Mouse (Mus musculus) cerebellum, adult 9-11 months (tissue): ENCODE measurements around the gene Helz.

Experiments
- DNase-seq: peaks from one replicate; pipeline ENCODE4 v3.0.0; 2022

Helz gene

DNA sequence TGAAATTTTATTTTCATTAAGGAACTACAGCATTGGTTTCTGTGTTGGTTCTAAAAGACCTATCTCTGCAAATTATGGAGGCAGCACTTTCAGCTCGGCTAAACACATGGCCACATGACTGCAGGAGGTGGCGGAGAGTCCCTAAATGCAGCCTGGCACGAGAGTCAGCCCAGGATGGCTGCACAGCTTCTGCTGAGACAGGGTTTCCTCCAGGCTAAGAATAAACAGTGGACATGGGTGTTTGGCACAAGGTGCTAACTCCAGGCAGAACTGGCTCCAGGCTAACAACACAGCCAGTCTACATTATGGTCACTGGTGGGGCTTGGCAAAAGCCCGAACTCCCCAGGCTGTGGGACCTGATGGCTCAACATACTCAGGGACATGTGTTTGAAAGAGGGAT, 183.2 kb downstream of the Helz start:
- DNase-seq: peak; percentile 76

DNA sequence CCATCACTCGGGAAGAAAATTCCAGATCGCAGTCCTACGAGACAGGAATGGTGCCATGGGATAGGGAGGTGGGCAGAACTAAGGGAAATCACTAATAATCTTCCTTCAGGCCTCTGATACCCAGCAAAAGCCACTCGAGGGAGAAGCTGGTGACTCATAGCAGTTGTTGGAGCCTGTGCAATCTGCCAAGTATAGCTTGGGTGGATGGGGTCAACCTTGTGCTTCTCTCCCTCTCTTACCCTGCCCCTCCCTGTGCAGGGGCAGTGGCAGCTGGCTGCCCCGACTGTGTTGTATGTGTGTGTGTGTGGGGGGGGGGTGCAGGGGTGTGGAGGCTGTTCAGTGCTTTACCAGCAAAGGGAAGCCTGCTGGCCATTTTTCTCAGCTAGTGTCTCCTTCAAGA, 183.8 kb downstream of the Helz start:
- no peak for DNase-seq

DNA sequence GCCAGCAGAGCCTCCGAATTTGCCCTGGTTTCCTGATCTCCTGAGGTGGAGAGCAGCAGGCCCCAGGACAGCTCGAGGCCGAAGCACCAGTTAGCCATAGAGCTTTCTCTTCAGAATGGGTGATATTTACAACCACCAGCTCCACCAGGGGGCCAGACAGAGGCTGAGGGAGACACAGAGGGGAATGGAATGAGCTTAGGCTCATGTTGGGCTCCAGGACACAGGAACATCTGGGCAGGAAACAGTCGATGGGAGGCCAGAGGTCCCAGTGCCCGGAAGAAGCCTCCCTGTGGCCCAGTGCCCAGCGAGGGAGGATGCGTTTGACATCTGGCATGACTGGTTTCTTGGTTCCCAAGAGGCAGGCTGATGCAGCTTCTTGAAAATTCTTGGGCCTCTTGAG, 186.4 kb downstream of the Helz start:
- DNase-seq: no peak

DNA sequence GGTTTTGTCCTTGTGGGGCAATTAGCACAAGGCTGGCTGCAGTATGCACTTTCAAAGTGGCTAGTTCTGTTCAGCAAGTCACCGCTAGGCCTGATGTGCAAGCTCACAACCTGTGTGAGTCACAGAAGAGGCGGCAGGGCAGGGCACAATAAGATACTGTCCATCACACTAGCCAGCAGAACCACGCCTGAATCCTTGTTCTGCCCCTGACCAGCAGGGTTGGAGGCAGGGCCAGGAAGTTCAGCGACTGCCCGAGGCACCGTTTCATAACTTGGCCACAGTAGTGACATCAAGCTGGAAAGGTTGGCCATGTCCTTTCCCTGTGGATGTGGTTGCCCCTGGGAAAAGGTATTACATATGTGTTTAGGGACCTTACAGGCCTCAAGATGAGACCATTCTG, 190.2 kb downstream of the Helz start:
- DNase-seq: no peak

DNA sequence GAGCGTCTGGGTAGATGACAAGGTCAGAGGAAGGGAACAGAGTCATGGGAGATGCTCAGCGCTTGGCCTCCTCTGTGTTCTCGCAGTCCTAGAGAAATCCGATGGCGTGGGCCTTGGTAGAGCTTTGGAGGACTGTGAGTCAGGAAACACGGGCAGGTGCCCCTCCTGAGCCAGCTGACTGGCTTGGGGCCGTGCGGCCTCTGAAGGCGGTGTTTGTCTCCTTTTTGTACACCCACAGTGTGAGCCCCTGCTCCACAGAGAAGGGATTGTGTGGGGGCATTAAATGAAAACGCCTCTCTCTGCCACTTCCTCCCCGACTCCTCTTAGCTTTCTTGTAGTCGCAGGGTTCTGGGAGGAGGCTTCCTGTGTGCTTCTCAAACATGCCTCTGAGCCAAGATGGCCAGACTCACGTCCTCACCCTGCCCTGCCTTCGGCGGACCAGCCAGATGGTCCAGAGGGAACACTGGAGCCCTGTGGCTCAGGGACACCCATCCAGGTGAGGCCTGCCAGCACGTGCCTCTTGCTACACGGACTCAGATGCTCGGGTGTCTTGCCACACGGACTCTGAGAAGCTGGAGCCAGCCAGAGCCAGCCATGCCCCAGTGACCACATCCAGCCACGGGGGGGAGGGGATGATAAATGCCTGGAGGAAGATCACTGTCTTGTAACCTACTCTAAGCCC, 190.8 kb downstream of the Helz start:
- DNase-seq: no peak

DNA sequence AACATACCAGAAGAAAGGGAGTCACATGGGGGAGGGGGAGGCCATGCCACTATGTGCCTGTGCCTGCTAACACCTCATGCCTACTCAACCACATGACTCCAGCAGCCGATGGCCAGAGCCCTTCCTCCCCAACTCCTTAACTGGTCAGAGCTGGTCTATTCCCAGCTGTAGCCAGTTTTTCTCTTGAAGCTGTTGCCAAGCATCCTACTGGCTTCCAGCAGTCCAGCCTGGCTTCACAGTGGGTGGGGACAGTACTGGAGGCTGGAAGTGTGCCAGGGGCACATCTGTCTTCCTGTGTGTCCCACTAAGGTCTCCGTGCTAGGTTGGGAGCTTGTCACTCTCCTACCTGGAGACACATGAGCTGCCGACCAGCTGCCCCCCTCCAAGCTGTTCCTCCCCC, 195.4 kb downstream of the Helz start:
- DNase-seq: no peak
